Mouse (Mus musculus) layer of hippocampus, postnatal 14 days (tissue): ENCODE data around the gene Sumf1. TPM values are rescaled to one million over a fixed set of nuclear protein-coding genes. Genes with fewer than 3 reads are reported as not detected.

ENCODE experiments used
- DNase-seq, 2 experiments: peaks; one replicate each; pipeline ENCODE4 v3.0.0; 2021 to 2022; ENCODE audit warnings: low spot score in 2 of 2, mixed read lengths in 1 of 2
- total RNA-seq, 2 experiments: library from RNA; stranded (reverse); gene quantifications; 2 replicates each; pipeline ENCODE4 v1.2.3; 2021

The Sumf1 gene
- total RNA-seq, 2 experiments from 2014 or later = 16.6 to 19.8 TPM

GRCm38 (mm10) chr6:108211896-108212880, 26.8 kb upstream of the Sumf1 start:
- no peak for DNase-seq

GRCm38 (mm10) chr6:108206914-108207566, 21.7 kb upstream of the Sumf1 start:
- no peak for DNase-seq

GRCm38 (mm10) chr6:108206145-108206544, 20.8 kb upstream of the Sumf1 start:
- no peak for DNase-seq

GRCm38 (mm10) chr6:108204322-108204721, 18.9 kb upstream of the Sumf1 start:
- no peak for DNase-seq

GRCm38 (mm10) chr6:108198286-108198685, 12.9 kb upstream of the Sumf1 start:
- no peak for DNase-seq

GRCm38 (mm10) chr6:108197117-108197516, 11.7 kb upstream of the Sumf1 start:
- DNase-seq = no peak

- no peak for DNase-seq
These were observed 11.3 kb upstream of the Sumf1 start for GRCm38 (mm10) chr6:108196665-108197064.

- peak in 1 of 2 experiments; percentile 20 for DNase-seq
These were observed 7.2 kb upstream of the Sumf1 start for GRCm38 (mm10) chr6:108192632-108193031.

- DNase-seq = no peak
These were observed 5.3 kb upstream of the Sumf1 start for GRCm38 (mm10) chr6:108190690-108191089.

GRCm38 (mm10) chr6:108185685-108186009, 265 bp upstream of the Sumf1 start:
- no peak for DNase-seq

GRCm38 (mm10) chr6:108179087-108179486, 6.3 kb downstream of the Sumf1 start:
- no peak for DNase-seq

GRCm38 (mm10) chr6:108174181-108174580, 11.2 kb downstream of the Sumf1 start:
- DNase-seq = no peak

GRCm38 (mm10) chr6:108172219-108172618, 13.2 kb downstream of the Sumf1 start:
- no peak for DNase-seq

GRCm38 (mm10) chr6:108169466-108169865, 15.9 kb downstream of the Sumf1 start:
- no peak for DNase-seq

- DNase-seq = no peak
These were observed 16.7 kb downstream of the Sumf1 start for GRCm38 (mm10) chr6:108168723-108169122.

- no peak for DNase-seq
These were observed 17.3 kb downstream of the Sumf1 start for GRCm38 (mm10) chr6:108167946-108168680.

- no peak for DNase-seq
These were observed 19.8 kb downstream of the Sumf1 start for GRCm38 (mm10) chr6:108165598-108165997.

GRCm38 (mm10) chr6:108164935-108165334, 20.4 kb downstream of the Sumf1 start:
- DNase-seq = no peak

- no peak for DNase-seq
These were observed 24.8 kb downstream of the Sumf1 start for GRCm38 (mm10) chr6:108160608-108161007.

GRCm38 (mm10) chr6:108156881-108157280, 28.5 kb downstream of the Sumf1 start:
- DNase-seq = no peak

- no peak for DNase-seq
These were observed 31.1 kb downstream of the Sumf1 start for GRCm38 (mm10) chr6:108154243-108154642.
